Mouse (Mus musculus): ENCODE data around the gene Myl3.
A peak's percentile ranks its signal among the peaks of the same experiment; 100 is the strongest.

Gene Myl3

GRCm38 (mm10) chr9:110741711-110742294, at the start of gene Myl3:
Myl3 (plus strand) TSS chr9:110741861.
- DNase-seq (ENCODE audit: low read depth, low spot score): no peak

GRCm38 (mm10) chr9:110695165-110695755, 46.4 kb upstream of the Myl3 start:
- DNase-seq (ENCODE audit: low read depth, low spot score): no peak

- no peak for DNase-seq (ENCODE audit: low read depth, low spot score)
Measured at GRCm38 (mm10) chr9:110696427-110696826, 45.2 kb upstream of the Myl3 start.

GRCm38 (mm10) chr9:110697465-110697864, 44.2 kb upstream of the Myl3 start:
- peak; percentile 41 for DNase-seq (ENCODE audit: low read depth, low spot score)

- no peak for DNase-seq (ENCODE audit: low read depth, low spot score)
Measured at GRCm38 (mm10) chr9:110699574-110699973, 42.1 kb upstream of the Myl3 start.

- no peak for DNase-seq (ENCODE audit: low read depth, low spot score)
Measured at GRCm38 (mm10) chr9:110701114-110702032, 40.3 kb upstream of the Myl3 start.

- no peak for DNase-seq (ENCODE audit: low read depth, low spot score)
Measured at GRCm38 (mm10) chr9:110702848-110703247, 38.8 kb upstream of the Myl3 start.

GRCm38 (mm10) chr9:110703951-110704350, 37.7 kb upstream of the Myl3 start:
- DNase-seq (ENCODE audit: low read depth, low spot score): no peak

- no peak for DNase-seq (ENCODE audit: low read depth, low spot score)
Measured at GRCm38 (mm10) chr9:110706784-110707183, 34.9 kb upstream of the Myl3 start.

- peak; percentile 78 for DNase-seq (ENCODE audit: low read depth, low spot score)
Measured at GRCm38 (mm10) chr9:110709640-110710258, 31.9 kb upstream of the Myl3 start.

GRCm38 (mm10) chr9:110711532-110711931, 30.1 kb upstream of the Myl3 start:
- DNase-seq (ENCODE audit: low read depth, low spot score): no peak

GRCm38 (mm10) chr9:110711996-110712395, 29.7 kb upstream of the Myl3 start:
- DNase-seq (ENCODE audit: low read depth, low spot score): no peak

GRCm38 (mm10) chr9:110712545-110712944, 29.1 kb upstream of the Myl3 start:
- no peak for DNase-seq (ENCODE audit: low read depth, low spot score)

GRCm38 (mm10) chr9:110713389-110713788, 28.3 kb upstream of the Myl3 start:
- no peak for DNase-seq (ENCODE audit: low read depth, low spot score)

GRCm38 (mm10) chr9:110715426-110715825, 26.2 kb upstream of the Myl3 start:
- no peak for DNase-seq (ENCODE audit: low read depth, low spot score)

- DNase-seq (ENCODE audit: low read depth, low spot score): peak; percentile 66
Measured at GRCm38 (mm10) chr9:110716775-110717174, 24.9 kb upstream of the Myl3 start.

GRCm38 (mm10) chr9:110718071-110718470, 23.6 kb upstream of the Myl3 start:
- no peak for DNase-seq (ENCODE audit: low read depth, low spot score)

- DNase-seq (ENCODE audit: low read depth, low spot score): no peak
Measured at GRCm38 (mm10) chr9:110718810-110719209, 22.9 kb upstream of the Myl3 start.

- no peak for DNase-seq (ENCODE audit: low read depth, low spot score)
Measured at GRCm38 (mm10) chr9:110719977-110720376, 21.7 kb upstream of the Myl3 start.

GRCm38 (mm10) chr9:110722060-110722459, 19.6 kb upstream of the Myl3 start:
- no peak for DNase-seq (ENCODE audit: low read depth, low spot score)

- DNase-seq (ENCODE audit: low read depth, low spot score): no peak
Measured at GRCm38 (mm10) chr9:110725721-110726135, 15.9 kb upstream of the Myl3 start.

GRCm38 (mm10) chr9:110726867-110727266, 14.8 kb upstream of the Myl3 start:
- no peak for DNase-seq (ENCODE audit: low read depth, low spot score)

All from ES-CJ7 (cell line).